ENCODE assay signal across 20 mouse cellular contexts in the genomic region with DNA sequence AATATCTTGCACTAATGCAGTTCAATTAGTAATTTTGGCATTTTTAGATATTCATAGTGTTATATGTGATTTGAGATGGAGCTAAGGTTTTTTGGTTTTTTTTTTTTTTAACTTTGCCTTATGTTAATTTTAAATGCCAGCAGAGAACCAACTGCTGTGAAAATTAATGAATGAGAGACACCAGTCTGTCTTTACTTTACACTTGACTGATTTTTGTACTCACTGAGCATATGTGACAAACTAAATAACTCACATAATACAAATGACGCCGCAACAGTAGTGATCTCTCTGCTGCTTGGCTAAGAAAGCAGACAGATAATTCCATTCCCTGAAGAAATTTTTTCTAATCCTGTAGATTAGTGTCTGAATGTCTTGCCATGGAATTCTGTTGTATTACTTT.
DNase-seq lines count a peak whose midpoint lies in the region; ATAC-seq and TF ChIP-seq lines count a peak whose summit lies in the region.
"Had no signal": no experiment of that assay in that cellular context is flagged by ENCODE, and none has a peak within 500 bp of the region (broad histone marks: within the 10 kb centered on the region; RNA-seq: fewer than 3 reads in every experiment).

No protein-coding gene starts in this region.

- TF ChIP-seq CTCF in midbrain, postnatal 0 days (IDR thresholded peaks at IDR 0.05): no peak

- intact Hi-C loops in left cerebral cortex, postnatal 14 days (cut with DNase I): no loop called here

- 63% methylated on average over 2 of the region's 2 CpGs for WGBS in forebrain, embryonic 13.5 days
- WGBS in forebrain, embryonic 12.5 days: 75% methylated on average over 2 of the region's 2 CpGs
- WGBS in hindbrain, embryonic 14.5 days: 69% methylated on average over 2 of the region's 2 CpGs
- 76% methylated on average over 2 of the region's 2 CpGs for WGBS in hindbrain, embryonic 13.5 days
- 52% methylated on average over 2 of the region's 2 CpGs for WGBS in midbrain, postnatal 0 days
- WGBS in midbrain, embryonic 10.5 days: 94% methylated on average over 2 of the region's 2 CpGs

- H3K9ac ChIP-seq in forebrain, embryonic 13.5 days: no peak overlapping the region
- no peak overlapping the region for H3K9ac ChIP-seq in forebrain, embryonic 12.5 days
- H3K9ac ChIP-seq in hindbrain, embryonic 14.5 days: no peak overlapping the region
- no peak overlapping the region for H3K9ac ChIP-seq in hindbrain, embryonic 13.5 days
- H3K9ac ChIP-seq in midbrain, postnatal 0 days (replicated peaks; ENCODE audit: low read length, poor library complexity, severe bottlenecking): no peak overlapping the region
- H3K9ac ChIP-seq: embryonic facial prominence, embryonic 13.5 days; heart, embryonic 12.5 days had no signal

- no peaks in the 10 kb centered on the region for H3K4me1 ChIP-seq in forebrain, embryonic 13.5 days
- H3K4me1 ChIP-seq in forebrain, embryonic 12.5 days: no peaks in the 10 kb centered on the region
- H3K4me1 ChIP-seq in hindbrain, embryonic 14.5 days (replicated peaks; ENCODE audit: control insufficient read depth, insufficient read depth, low read length): no peaks in the 10 kb centered on the region
- no peaks in the 10 kb centered on the region for H3K4me1 ChIP-seq in hindbrain, embryonic 13.5 days (replicated peaks)
- no peaks in the 10 kb centered on the region for H3K4me1 ChIP-seq in midbrain, postnatal 0 days (ENCODE audit: insufficient read depth, low read length)
- H3K4me1 ChIP-seq in midbrain, embryonic 10.5 days: no peaks in the 10 kb centered on the region
- H3K4me1 ChIP-seq: embryonic facial prominence, embryonic 13.5 days; heart, embryonic 12.5 days had no signal

- no peak overlapping the region for H3K4me3 ChIP-seq in forebrain, embryonic 13.5 days
- no peak overlapping the region for H3K4me3 ChIP-seq in forebrain, embryonic 12.5 days (replicated peaks)
- H3K4me3 ChIP-seq in hindbrain, embryonic 14.5 days (replicated peaks; ENCODE audit: low read length): no peak overlapping the region
- H3K4me3 ChIP-seq in hindbrain, embryonic 13.5 days: no peak overlapping the region
- no peak overlapping the region for H3K4me3 ChIP-seq in midbrain, postnatal 0 days (ENCODE audit: low read depth, low read length)
- H3K4me3 ChIP-seq in midbrain, embryonic 10.5 days: no peak overlapping the region
- H3K4me3 ChIP-seq: embryonic facial prominence, embryonic 13.5 days; heart, embryonic 12.5 days had no signal

- 0 out of 2 replicates have a peak, but pooled peaks have one; percentile 27 for ATAC-seq in forebrain, embryonic 13.5 days
- ATAC-seq in forebrain, embryonic 12.5 days (ENCODE audit: low FRiP score): no peak
- no peak for ATAC-seq in hindbrain, embryonic 14.5 days (ENCODE audit: low FRiP score)
- ATAC-seq in hindbrain, embryonic 13.5 days (ENCODE audit: low FRiP score): no peak
- no peak for ATAC-seq in midbrain, postnatal 0 days (ENCODE audit: low FRiP score)
- ATAC-seq: activated CD4-positive, CD25-positive, alpha-beta regulatory T cell, adult 4 months; inflammation-experienced regulatory T-cells, adult 6 months; intestine, postnatal 0 days; Patski had no signal

- H3K27me3 ChIP-seq in forebrain, embryonic 13.5 days: no peaks in the 10 kb centered on the region
- H3K27me3 ChIP-seq in forebrain, embryonic 12.5 days: no peaks in the 10 kb centered on the region
- H3K27me3 ChIP-seq in hindbrain, embryonic 14.5 days (ENCODE audit: control insufficient read depth, insufficient read depth, low read length): no peaks in the 10 kb centered on the region
- no peaks in the 10 kb centered on the region for H3K27me3 ChIP-seq in hindbrain, embryonic 13.5 days
- no peaks in the 10 kb centered on the region for H3K27me3 ChIP-seq in midbrain, postnatal 0 days (ENCODE audit: insufficient read depth, low read length)
- H3K27me3 ChIP-seq in midbrain, embryonic 10.5 days (ENCODE audit: low read depth, poor library complexity, severe bottlenecking): no peaks in the 10 kb centered on the region
- H3K27me3 ChIP-seq: embryonic facial prominence, embryonic 13.5 days; heart, embryonic 12.5 days; Patski had no signal

- no peaks in the 10 kb centered on the region for H3K36me3 ChIP-seq in forebrain, embryonic 13.5 days (ENCODE audit: poor library complexity, severe bottlenecking)
- no peaks in the 10 kb centered on the region for H3K36me3 ChIP-seq in forebrain, embryonic 12.5 days (replicated peaks)
- H3K36me3 ChIP-seq in hindbrain, embryonic 14.5 days (replicated peaks; ENCODE audit: control insufficient read depth, insufficient read depth): no peaks in the 10 kb centered on the region
- no peaks in the 10 kb centered on the region for H3K36me3 ChIP-seq in hindbrain, embryonic 13.5 days
- H3K36me3 ChIP-seq in midbrain, postnatal 0 days (ENCODE audit: insufficient read depth, low read length): no peaks in the 10 kb centered on the region
- no peaks in the 10 kb centered on the region for H3K36me3 ChIP-seq in midbrain, embryonic 10.5 days
- H3K36me3 ChIP-seq: embryonic facial prominence, embryonic 13.5 days; heart, embryonic 12.5 days had no signal

- DNase-seq in hindbrain, embryonic 14.5 days (ENCODE audit: low spot score): peak; percentile 25
- peak; percentile 58 for DNase-seq in midbrain, postnatal 0 days (ENCODE audit: low spot score)
- no peak for DNase-seq in midbrain, embryonic 10.5 days (ENCODE audit: low spot score)
- DNase-seq in retina, postnatal 1 day: peak; percentile 21
- DNase-seq in left cerebral cortex, postnatal 14 days (ENCODE audit: low spot score in 2 of 2): no peak
- DNase-seq: adrenal gland, postnatal 14 days; cerebellum, adult 11 months; cerebellum, adult 8-10 months; cerebellum, postnatal 25 days; gastrocnemius, postnatal 25 days; kidney, adult 8-10 months had no signal

- no peak overlapping the region for H3K4me2 ChIP-seq in forebrain, embryonic 13.5 days
- no peak overlapping the region for H3K4me2 ChIP-seq in forebrain, embryonic 12.5 days
- no peak overlapping the region for H3K4me2 ChIP-seq in hindbrain, embryonic 14.5 days (replicated peaks)
- H3K4me2 ChIP-seq in hindbrain, embryonic 13.5 days: no peak overlapping the region
- no peak overlapping the region for H3K4me2 ChIP-seq in midbrain, postnatal 0 days (ENCODE audit: low read depth, low read length, poor library complexity, severe bottlenecking)
- H3K4me2 ChIP-seq: embryonic facial prominence, embryonic 13.5 days; heart, embryonic 12.5 days had no signal

- H3K9me3 ChIP-seq in forebrain, embryonic 13.5 days (replicated peaks): no peaks in the 10 kb centered on the region
- H3K9me3 ChIP-seq in forebrain, embryonic 12.5 days: no peaks in the 10 kb centered on the region
- H3K9me3 ChIP-seq in hindbrain, embryonic 14.5 days (ENCODE audit: control insufficient read depth, low read length): no peaks in the 10 kb centered on the region
- no peaks in the 10 kb centered on the region for H3K9me3 ChIP-seq in hindbrain, embryonic 13.5 days
- no peaks in the 10 kb centered on the region for H3K9me3 ChIP-seq in midbrain, postnatal 0 days (ENCODE audit: low read length)
- H3K9me3 ChIP-seq in midbrain, embryonic 10.5 days (replicated peaks): no peaks in the 10 kb centered on the region
- H3K9me3 ChIP-seq: embryonic facial prominence, embryonic 13.5 days; heart, embryonic 12.5 days had no signal

- no peak overlapping the region for H3K27ac ChIP-seq in forebrain, embryonic 13.5 days
- H3K27ac ChIP-seq in forebrain, embryonic 12.5 days: no peak overlapping the region
- H3K27ac ChIP-seq in hindbrain, embryonic 14.5 days: no peak overlapping the region
- no peak overlapping the region for H3K27ac ChIP-seq in hindbrain, embryonic 13.5 days
- no peak overlapping the region for H3K27ac ChIP-seq in midbrain, postnatal 0 days (ENCODE audit: low read depth, low read length)
- no peak overlapping the region for H3K27ac ChIP-seq in midbrain, embryonic 10.5 days (replicated peaks)
- H3K27ac ChIP-seq: embryonic facial prominence, embryonic 13.5 days had no signal

Comparison
In these comparisons a context has a peak if more than half of its experiments do, and no peak if none do; other contexts are left out.
1. DNase-seq: peak in hindbrain, embryonic 14.5 days (single experiment), midbrain, postnatal 0 days (single experiment) and retina, postnatal 1 day (single experiment); none in midbrain, embryonic 10.5 days (single experiment) and left cerebral cortex, postnatal 14 days (0 of 2).